Mouse (Mus musculus) left cerebral cortex, postnatal 25 days (tissue): Measurements from ENCODE around the gene Smco4. TPM values are rescaled to one million over a fixed set of nuclear protein-coding genes. Genes with fewer than 3 reads are reported as not detected.

Experiments used
- DNase-seq, 2 experiments: peaks; one replicate each; pipeline ENCODE4 v3.0.0; 2022; ENCODE audit warnings: low spot score in 2 of 2, mixed read lengths in 1 of 2
- intact Hi-C: fragments of 180-260 bp; cut with DNase I; formaldehyde crosslinking; loops from one replicate; pipeline ENCODE4 v1.15.1; 2025
- total RNA-seq, 2 experiments: library from RNA; stranded (reverse); gene quantifications; 2 replicates each; pipeline ENCODE4 v1.2.3; 2021

Smco4 gene
- total RNA-seq, 2 experiments from 2014 or later, result 3.3 to 4.1 TPM

GRCm38 (mm10) chr9:15587157-15587854 is 94.1 kb downstream of the Smco4 start:
- intact Hi-C loops, result no loop called here
- no peak for DNase-seq

DNA sequence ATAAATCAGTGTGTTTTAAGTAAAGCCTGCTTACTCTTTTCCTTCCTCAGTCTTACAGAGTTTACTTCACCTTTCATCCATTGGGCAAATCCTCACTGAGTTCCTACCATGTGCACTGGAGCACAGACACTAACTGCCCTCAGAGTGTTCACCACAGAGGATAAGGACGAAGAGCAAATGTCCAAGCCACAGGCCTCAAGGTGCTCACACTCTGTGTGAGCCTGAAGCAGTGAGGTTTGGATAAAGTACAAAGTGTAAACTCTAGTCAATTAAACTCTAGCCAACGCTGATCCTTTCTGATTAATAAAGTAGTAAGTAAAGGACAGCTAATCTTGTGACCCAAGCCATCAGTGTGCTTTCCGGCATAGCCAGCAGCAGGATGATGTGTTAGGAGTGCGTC is 100.9 kb downstream of the Smco4 start:
- DNase-seq, result no peak
- intact Hi-C loops, result no loop called here

Other genes starting within 250 kb of the Smco4 start
- 10 to 100 TPM; 31.4 to 38.0 TPM for gene Med17, start 213.5 kb upstream of the Smco4 start, total RNA-seq
- gene Taf1d, start 187.2 kb upstream of the Smco4 start, total RNA-seq, result 10 to 100 TPM; 25.8 to 28.8 TPM
- 10 to 100 TPM; 17.0 to 21.6 TPM for gene 4931406C07Rik, start 187.0 kb upstream of the Smco4 start, total RNA-seq
- 10 to 100 TPM; 19.1 to 21.6 TPM for gene Cep295, start 135.6 kb upstream of the Smco4 start, total RNA-seq
- under 1 TPM; 0.30 to 0.34 TPM for gene Deup1, start 134.5 kb downstream of the Smco4 start, total RNA-seq
- 10 to 100 TPM; 43.4 to 44.6 TPM for gene Slc36a4, start 216.3 kb downstream of the Smco4 start, total RNA-seq